Mouse (Mus musculus) forebrain, embryonic 11.5 days (tissue): Measurements from ENCODE around the gene Slc38a5. TPM values are rescaled to one million over a fixed set of nuclear protein-coding genes. Genes with fewer than 3 reads are reported as not detected.

Source experiments
- ATAC-seq: fragments of 200-750 bp; cut with Nextera tagmentation; replicated peaks from 2 replicates; pipeline ENCODE4 v1.8.0; 2017; ENCODE audit warnings: moderate TSS enrichment; ENCODE audit not compliant: low FRiP score
- DNase-seq: peaks from one replicate; pipeline ENCODE4 v3.0.0-alpha.2; 2017; ENCODE audit warnings: low spot score
- H3K27ac ChIP-seq: fragments of 300-500 bp; sonication (generic); 2 replicates; pipeline ENCODE4 v1.5.1; 2014; ENCODE audit warnings: low read depth, low read length
- H3K27me3 ChIP-seq: fragments of 300-500 bp; sonication (generic); 2 replicates; pipeline ENCODE4 v1.6.1; 2014; ENCODE audit warnings: mild to moderate bottlenecking, low read length, mixed read lengths; ENCODE audit not compliant: control insufficient read depth, insufficient read depth
- H3K36me3 ChIP-seq: fragments of 300-500 bp; sonication (generic); 2 replicates; pipeline ENCODE4 v1.6.1; 2014; ENCODE audit warnings: mild to moderate bottlenecking, low read length, moderate library complexity, mixed read lengths; ENCODE audit not compliant: control insufficient read depth, insufficient read depth
- H3K4me1 ChIP-seq: fragments of 300-500 bp; sonication (generic); replicated peaks from 2 replicates; pipeline ENCODE4 v1.6.1; 2014; ENCODE audit warnings: low read length, mixed read lengths; ENCODE audit not compliant: control insufficient read depth, insufficient read depth
- H3K4me2 ChIP-seq: fragments of 300-500 bp; sonication (generic); 2 replicates; pipeline ENCODE4 v1.6.1; 2014; ENCODE audit warnings: low read depth, mild to moderate bottlenecking, low read length, moderate library complexity, mixed read lengths; ENCODE audit not compliant: severe bottlenecking
- H3K4me3 ChIP-seq: fragments of 300-500 bp; sonication (generic); 2 replicates; pipeline ENCODE4 v1.5.1; 2014; ENCODE audit warnings: low read depth, low read length
- H3K9ac ChIP-seq: fragments of 300-500 bp; sonication (generic); 2 replicates; pipeline ENCODE4 v1.6.1; 2014; ENCODE audit warnings: low read length
- H3K9me3 ChIP-seq: fragments of 300-500 bp; sonication (generic); 2 replicates; pipeline ENCODE4 v1.6.1; 2016; ENCODE audit warnings: low read length, mixed read lengths; ENCODE audit not compliant: control insufficient read depth
- WGBS: fragments of 180-500 bp; shearing (Covaris S2); extraction: QIAGEN DNeasy Blood & Tissue Kit; methylation state at CpG from one replicate; pipeline ENCODE4 v1.1.7; 2014; 5-methylcytosine and 5-hydroxymethylcytosine counted together
- polyA plus RNA-seq: library from polyadenylated mRNA; unstranded; fragments of >200 nt; fragmentation: Nextera tagmentation; extraction: Ambion mirVana; gene quantifications from 2 replicates; pipeline ENCODE4 v1.2.1, GENCODE M21; 2014

The Slc38a5 gene
- 5.4 and 6.1 TPM in 2 replicates for polyA plus RNA-seq

- Histone ChIP-seq H3K27ac (no peak within 1 kb of the TSS), H3K4me3 (no peak within 1 kb of the TSS), H3K9ac (no peak within 1 kb of the TSS), H3K27me3 (no peaks in the 10 kb centered on the region), H3K4me2 (peak within 1 kb of the TSS; percentile 21; the same call in 1 of the 2 replicates), H3K9me3 (no peaks in the 10 kb centered on the region), H3K4me1 (no peaks in the 10 kb centered on the region), H3K36me3 (no peaks in the 10 kb centered on the region)
- no peak for DNase-seq
- WGBS: 13% methylated on average over 12 of the region's 15 CpGs
- no peak for ATAC-seq
These were observed at the start of gene Slc38a5 for GRCm38 (mm10) chrX:8271083-8271820. Gene Slc38a5 (plus strand): TSS chrX:8271133.

GRCm38 (mm10) chrX:8222296-8222677 lies 48.6 kb upstream of the Slc38a5 start:
- Histone ChIP-seq H3K9ac (no peak overlapping the region), H3K4me2 (no peak overlapping the region), H3K4me1 (no peaks in the 10 kb centered on the region), H3K27me3 (no peaks in the 10 kb centered on the region), H3K4me3 (no peak overlapping the region), H3K36me3 (no peaks in the 10 kb centered on the region), H3K9me3 (no peaks in the 10 kb centered on the region), H3K27ac (no peak overlapping the region)
- WGBS: 69% methylated on average over 3 of the region's 3 CpGs
- no peak for DNase-seq
- no peak for ATAC-seq

- H3K4me2 ChIP-seq: no peak overlapping the region
- no peak overlapping the region for H3K9ac ChIP-seq
- no peaks in the 10 kb centered on the region for H3K9me3 ChIP-seq
- no peaks in the 10 kb centered on the region for H3K36me3 ChIP-seq
- H3K27me3 ChIP-seq: no peaks in the 10 kb centered on the region
- ATAC-seq: no peak
- no peak overlapping the region for H3K27ac ChIP-seq
- WGBS: 57% methylated on average over 7 of the region's 7 CpGs
- H3K4me3 ChIP-seq: no peak overlapping the region
- no peaks in the 10 kb centered on the region for H3K4me1 ChIP-seq
- no peak for DNase-seq
These were observed 48.1 kb upstream of the Slc38a5 start for GRCm38 (mm10) chrX:8222678-8223421.

GRCm38 (mm10) chrX:8223473-8223872 lies 47.5 kb upstream of the Slc38a5 start:
- Histone ChIP-seq H3K27me3 (no peaks in the 10 kb centered on the region), H3K4me2 (no peak overlapping the region), H3K9ac (no peak overlapping the region), H3K27ac (no peak overlapping the region), H3K9me3 (no peaks in the 10 kb centered on the region), H3K4me1 (no peaks in the 10 kb centered on the region), H3K4me3 (no peak overlapping the region), H3K36me3 (no peaks in the 10 kb centered on the region)
- no peak for DNase-seq
- 87% methylated on average over 7 of the region's 7 CpGs for WGBS
- no peak for ATAC-seq

GRCm38 (mm10) chrX:8230272-8230671 lies 40.7 kb upstream of the Slc38a5 start:
- H3K9ac ChIP-seq: no peak overlapping the region
- no peaks in the 10 kb centered on the region for H3K36me3 ChIP-seq
- WGBS: 79% methylated on average over 4 of the region's 4 CpGs
- no peak for ATAC-seq
- H3K4me1 ChIP-seq: no peaks in the 10 kb centered on the region
- H3K4me2 ChIP-seq: no peak overlapping the region
- H3K4me3 ChIP-seq: no peak overlapping the region
- DNase-seq: no peak
- no peaks in the 10 kb centered on the region for H3K27me3 ChIP-seq
- no peak overlapping the region for H3K27ac ChIP-seq
- H3K9me3 ChIP-seq: no peaks in the 10 kb centered on the region

GRCm38 (mm10) chrX:8233602-8234001 lies 37.3 kb upstream of the Slc38a5 start:
- ATAC-seq (no peak), DNase-seq (no peak)
- no peak overlapping the region for H3K27ac ChIP-seq
- no peaks in the 10 kb centered on the region for H3K9me3 ChIP-seq
- no peaks in the 10 kb centered on the region for H3K4me1 ChIP-seq
- no peaks in the 10 kb centered on the region for H3K27me3 ChIP-seq
- WGBS: 72% methylated on average over 3 of the region's 3 CpGs
- H3K4me2 ChIP-seq: no peak overlapping the region
- H3K36me3 ChIP-seq: no peaks in the 10 kb centered on the region
- H3K9ac ChIP-seq: no peak overlapping the region
- H3K4me3 ChIP-seq: no peak overlapping the region

GRCm38 (mm10) chrX:8236704-8237103 lies 34.2 kb upstream of the Slc38a5 start:
- WGBS: 84% methylated on average over 2 of the region's 2 CpGs
- Histone ChIP-seq H3K4me1 (no peaks in the 10 kb centered on the region), H3K9ac (no peak overlapping the region), H3K4me3 (no peak overlapping the region), H3K9me3 (no peaks in the 10 kb centered on the region), H3K27me3 (no peaks in the 10 kb centered on the region), H3K27ac (no peak overlapping the region), H3K36me3 (no peaks in the 10 kb centered on the region), H3K4me2 (no peak overlapping the region)
- no peak for DNase-seq
- ATAC-seq: no peak

- DNase-seq (no peak), ATAC-seq (no peak)
- Histone ChIP-seq H3K4me1 (no peaks in the 10 kb centered on the region), H3K4me3 (no peak overlapping the region), H3K36me3 (no peaks in the 10 kb centered on the region), H3K9ac (no peak overlapping the region), H3K9me3 (no peaks in the 10 kb centered on the region), H3K27me3 (no peaks in the 10 kb centered on the region), H3K27ac (no peak overlapping the region), H3K4me2 (no peak overlapping the region)
- WGBS: 77% methylated on average over 13 of the region's 13 CpGs
These were observed 32.0 kb upstream of the Slc38a5 start for GRCm38 (mm10) chrX:8238804-8239395.
